Mouse (Mus musculus) heart, postnatal 4 days (tissue): ENCODE results near the gene Swsap1. TPM values are rescaled to one million over a fixed set of nuclear protein-coding genes. Genes with fewer than 3 reads are reported as not detected.

Experiments
- DNase-seq: peaks from one replicate; pipeline ENCODE4 v3.0.0; 2021
- total RNA-seq, 2 experiments: library from RNA; stranded (reverse); gene quantifications; 2 replicates each; pipeline ENCODE4 v1.2.3; 2021

Swsap1 gene
- total RNA-seq, 2 experiments from 2014 or later = 8.8 to 9.0 TPM

- DNase-seq = no peak
Measured at GRCm38 (mm10) chr9:21968883-21969282, 13.3 kb downstream of the Swsap1 start.

- no peak for DNase-seq
Measured at GRCm38 (mm10) chr9:21969304-21969703, 13.7 kb downstream of the Swsap1 start.

- no peak for DNase-seq
Measured at GRCm38 (mm10) chr9:21976626-21977175, 21.1 kb downstream of the Swsap1 start.

GRCm38 (mm10) chr9:21977331-21977730 is 21.8 kb downstream of the Swsap1 start:
- no peak for DNase-seq

GRCm38 (mm10) chr9:21977972-21978371 is 22.4 kb downstream of the Swsap1 start:
- DNase-seq = peak; percentile 41

GRCm38 (mm10) chr9:21978398-21979128 is 23.0 kb downstream of the Swsap1 start:
- no peak for DNase-seq

GRCm38 (mm10) chr9:21983911-21984310 is 28.4 kb downstream of the Swsap1 start:
- no peak for DNase-seq

- no peak for DNase-seq
Measured at GRCm38 (mm10) chr9:21987592-21988342, 32.2 kb downstream of the Swsap1 start.

GRCm38 (mm10) chr9:21988421-21989101 is 33.0 kb downstream of the Swsap1 start:
- no peak for DNase-seq

- peak; percentile 54 for DNase-seq
Measured at GRCm38 (mm10) chr9:21989230-21990110, 33.9 kb downstream of the Swsap1 start, which contains the start of gene Rgl3. Gene Rgl3 (minus strand): TSS chr9:21989446.

- DNase-seq = no peak
Measured at GRCm38 (mm10) chr9:21992227-21992626, 36.7 kb downstream of the Swsap1 start.

- DNase-seq = no peak
Measured at GRCm38 (mm10) chr9:21996178-21996867, 40.8 kb downstream of the Swsap1 start.

GRCm38 (mm10) chr9:22000296-22000695 is 44.7 kb downstream of the Swsap1 start:
- no peak for DNase-seq

GRCm38 (mm10) chr9:22001633-22002032 is 46.1 kb downstream of the Swsap1 start:
- DNase-seq = no peak

GRCm38 (mm10) chr9:22002194-22003162 is 46.9 kb downstream of the Swsap1 start, which contains the start of the genes Ccdc151 and Prkcsh:
Gene Ccdc151 (minus strand): TSS chr9:22002634.
Gene Prkcsh (plus strand): TSS chr9:22002806.
- peak; percentile 99 for DNase-seq

GRCm38 (mm10) chr9:22003163-22003554 is 47.6 kb downstream of the Swsap1 start:
- DNase-seq = peak; percentile 44

- no peak for DNase-seq
Measured at GRCm38 (mm10) chr9:22004546-22004945, 49.0 kb downstream of the Swsap1 start.
